Mouse (Mus musculus): Measurements from ENCODE around the gene Knl1. TPM values are rescaled to one million over a fixed set of nuclear protein-coding genes. Genes with fewer than 3 reads are reported as not detected.
A peak's percentile ranks its signal among the peaks of the same experiment; 100 is the strongest.

The Knl1 gene
- polyA plus RNA-seq, 1 experiment: 1.4 TPM

GRCm38 (mm10) chr2:119018391-119019122, 28.4 kb upstream of the Knl1 start:
- TF ChIP-seq MYOG (IDR thresholded peaks at IDR 0.05; ENCODE audit: control insufficient read depth in 1 of 3, insufficient read depth in 1 of 3, insufficient read length in 2 of 3, low read depth in 2 of 3) (peak in 1 of 3 experiments; percentile 7), REST (IDR thresholded peaks at IDR 0.05; ENCODE audit: insufficient read depth, insufficient read length) (no peak)

GRCm38 (mm10) chr2:119019131-119019530, 27.8 kb upstream of the Knl1 start:
- Histone ChIP-seq H3K36me3 (ENCODE audit: control insufficient read depth, insufficient read depth) (peaks cover 6% of the 10 kb centered on the region), H3K27me3 (ENCODE audit: control insufficient read depth, insufficient read depth, insufficient read length) (no peaks in the 10 kb centered on the region), H3K79me2 (ENCODE audit: control insufficient read depth, insufficient read depth) (no peaks in the 10 kb centered on the region), H3K4me2 (ENCODE audit: low read depth) (no peak overlapping the region), H3ac (ENCODE audit: control insufficient read depth, insufficient read length) (no peak overlapping the region), H3K4me3 (no peak overlapping the region)
- no peak for TF ChIP-seq POLR2A (IDR thresholded peaks at IDR 0.05; ENCODE audit: insufficient read length, low read depth)
- TF ChIP-seq TCF12 (IDR thresholded peaks at IDR 0.05; ENCODE audit: insufficient read depth, poor library complexity, severe bottlenecking): no peak
- no peak for TF ChIP-seq CEBPB (IDR thresholded peaks at IDR 0.05; ENCODE audit: insufficient read depth, poor library complexity, severe bottlenecking)
- TF ChIP-seq USF1 (IDR thresholded peaks at IDR 0.05; ENCODE audit: low read depth): no peak
- TF ChIP-seq MYOD1 (IDR thresholded peaks at IDR 0.05; ENCODE audit: control insufficient read depth in 1 of 3, insufficient read length in 2 of 3, low read depth in 2 of 3): peak in 2 of 3 experiments; percentile 10 to 17
- TF ChIP-seq TCF3 (IDR thresholded peaks at IDR 0.05; ENCODE audit: insufficient read length, low read depth): no peak

More at GRCm38 (mm10) chr2:119018391-119019122, 28.4 kb upstream of the Knl1 start:
- Histone ChIP-seq H3K27me3 (ENCODE audit: control insufficient read depth, insufficient read depth, insufficient read length) (no peaks in the 10 kb centered on the region), H3K36me3 (ENCODE audit: control insufficient read depth, insufficient read depth) (peaks cover 6% of the 10 kb centered on the region), H3K79me2 (ENCODE audit: control insufficient read depth, insufficient read depth) (no peaks in the 10 kb centered on the region), H3K4me2 (ENCODE audit: low read depth) (no peak overlapping the region), H3ac (ENCODE audit: control insufficient read depth, insufficient read length) (no peak overlapping the region), H3K4me3 (no peak overlapping the region)

GRCm38 (mm10) chr2:119019538-119019937, 27.4 kb upstream of the Knl1 start:
- Histone ChIP-seq H3ac (ENCODE audit: control insufficient read depth, insufficient read length) (no peak overlapping the region), H3K4me3 (no peak overlapping the region), H3K36me3 (ENCODE audit: control insufficient read depth, insufficient read depth) (peaks cover 6% of the 10 kb centered on the region), H3K4me2 (ENCODE audit: low read depth) (no peak overlapping the region), H3K27me3 (ENCODE audit: control insufficient read depth, insufficient read depth, insufficient read length) (no peaks in the 10 kb centered on the region), H3K79me2 (ENCODE audit: control insufficient read depth, insufficient read depth) (no peaks in the 10 kb centered on the region)
- TF ChIP-seq E2F4 (IDR thresholded peaks at IDR 0.05; ENCODE audit: insufficient read depth): no peak
- no peak for TF ChIP-seq CEBPB (IDR thresholded peaks at IDR 0.05; ENCODE audit: insufficient read depth, poor library complexity, severe bottlenecking)
- TF ChIP-seq MYOD1 (IDR thresholded peaks at IDR 0.05; ENCODE audit: control insufficient read depth in 1 of 3, insufficient read length in 2 of 3, low read depth in 2 of 3): no peak
- no peak for TF ChIP-seq SRF (IDR thresholded peaks at IDR 0.05; ENCODE audit: control insufficient read depth, insufficient read length, low read depth)
- no peak for TF ChIP-seq MAX (IDR thresholded peaks at IDR 0.05; ENCODE audit: low read depth)
- TF ChIP-seq REST (IDR thresholded peaks at IDR 0.05; ENCODE audit: insufficient read depth, insufficient read length): no peak
- TF ChIP-seq USF1 (IDR thresholded peaks at IDR 0.05; ENCODE audit: low read depth): no peak
- TF ChIP-seq MYOG (IDR thresholded peaks at IDR 0.05; ENCODE audit: control insufficient read depth in 1 of 3, insufficient read depth in 1 of 3, insufficient read length in 2 of 3, low read depth in 2 of 3): no peak
- TF ChIP-seq TCF3 (IDR thresholded peaks at IDR 0.05; ENCODE audit: insufficient read length, low read depth): no peak
- TF ChIP-seq POLR2A (IDR thresholded peaks at IDR 0.05; ENCODE audit: insufficient read length, low read depth): no peak
- no peak for TF ChIP-seq POLR2AphosphoS2 (IDR thresholded peaks at IDR 0.05; ENCODE audit: insufficient read length, low read depth)
- no peak for TF ChIP-seq TCF12 (IDR thresholded peaks at IDR 0.05; ENCODE audit: insufficient read depth, poor library complexity, severe bottlenecking)

- Histone ChIP-seq H3ac (ENCODE audit: control insufficient read depth, insufficient read length) (no peak overlapping the region), H3K36me3 (ENCODE audit: control insufficient read depth, insufficient read depth) (peaks cover 11% of the 10 kb centered on the region), H3K4me3 (no peak overlapping the region), H3K27me3 (ENCODE audit: control insufficient read depth, insufficient read depth, insufficient read length) (no peaks in the 10 kb centered on the region), H3K4me2 (ENCODE audit: low read depth) (no peak overlapping the region), H3K79me2 (ENCODE audit: control insufficient read depth, insufficient read depth) (no peaks in the 10 kb centered on the region)
- TF ChIP-seq CEBPB (IDR thresholded peaks at IDR 0.05; ENCODE audit: insufficient read depth, poor library complexity, severe bottlenecking) (no peak), E2F4 (IDR thresholded peaks at IDR 0.05; ENCODE audit: insufficient read depth) (no peak), MYOG (IDR thresholded peaks at IDR 0.05; ENCODE audit: control insufficient read depth in 1 of 3, insufficient read depth in 1 of 3, insufficient read length in 2 of 3, low read depth in 2 of 3) (peak in 2 of 3 experiments; percentile 25 to 48), POLR2A (IDR thresholded peaks at IDR 0.05; ENCODE audit: insufficient read length, low read depth) (no peak), TCF3 (IDR thresholded peaks at IDR 0.05; ENCODE audit: insufficient read length, low read depth) (no peak), TCF12 (IDR thresholded peaks at IDR 0.05; ENCODE audit: insufficient read depth, poor library complexity, severe bottlenecking) (no peak), MYOD1 (IDR thresholded peaks at IDR 0.05; ENCODE audit: control insufficient read depth in 1 of 3, insufficient read length in 2 of 3, low read depth in 2 of 3) (peak in 1 of 3 experiments; percentile 43), POLR2AphosphoS2 (IDR thresholded peaks at IDR 0.05; ENCODE audit: insufficient read length, low read depth) (no peak), REST (IDR thresholded peaks at IDR 0.05; ENCODE audit: insufficient read depth, insufficient read length) (no peak), USF1 (IDR thresholded peaks at IDR 0.05; ENCODE audit: low read depth) (no peak)
Measured at GRCm38 (mm10) chr2:119023154-119023660, 23.7 kb upstream of the Knl1 start.
